Mouse (Mus musculus): Measurements from ENCODE around the gene Rps27a. TPM values are rescaled to one million over a fixed set of nuclear protein-coding genes. Genes with fewer than 3 reads are reported as not detected.
A peak's percentile ranks its signal among the peaks of the same experiment; 100 is the strongest.
"Not testable (repeated sequence)": the region's sequence is repeated elsewhere in the genome, so short reads cannot be mapped to it uniquely, and the experiment has no call there.

The Rps27a gene
- polyA plus RNA-seq, 1 experiment from 2014 or later: 951 TPM

- peak overlapping the region; percentile 72 for H3K4me2 ChIP-seq (replicated peaks; ENCODE audit: low read depth, low read length)
- H3K4me3 ChIP-seq (ENCODE audit: low read length): peak overlapping the region; percentile 88
- H3K4me1 ChIP-seq (ENCODE audit: insufficient read depth, low read length): peaks cover 15% of the 10 kb centered on the region
- peaks cover 26% of the 10 kb centered on the region for H3K36me3 ChIP-seq (ENCODE audit: insufficient read depth, low read length)
- peak overlapping the region; percentile 94 for H3K9ac ChIP-seq (replicated peaks; ENCODE audit: low read length)
- 25% methylated on average over 23 of the region's 23 CpGs for WGBS
- no peaks in the 10 kb centered on the region for H3K9me3 ChIP-seq (ENCODE audit: low read length)
- peak overlapping the region; percentile 84; the same call in 1 of the 2 replicates for H3K27ac ChIP-seq (ENCODE audit: low read length)
- H3K27me3 ChIP-seq (ENCODE audit: insufficient read depth, low read length): no peaks in the 10 kb centered on the region
- no peak for ATAC-seq (ENCODE audit: low FRiP score, low TSS enrichment)
Measured at GRCm38 (mm10) chr11:29548504-29549424, 855 bp upstream of the Rps27a start.

GRCm38 (mm10) chr11:29547249-29547751, 609 bp downstream of the Rps27a start:
- Histone ChIP-seq H3K9me3 (ENCODE audit: low read length) (no peaks in the 10 kb centered on the region), H3K27me3 (ENCODE audit: insufficient read depth, low read length) (no peaks in the 10 kb centered on the region), H3K9ac (replicated peaks; ENCODE audit: low read length) (peak overlapping the region; percentile 94), H3K36me3 (ENCODE audit: insufficient read depth, low read length) (peaks cover 30% of the 10 kb centered on the region), H3K27ac (ENCODE audit: low read length) (peak overlapping the region; percentile 84), H3K4me1 (ENCODE audit: insufficient read depth, low read length) (peaks cover 15% of the 10 kb centered on the region), H3K4me3 (ENCODE audit: low read length) (peak overlapping the region; percentile 88), H3K4me2 (replicated peaks; ENCODE audit: low read depth, low read length) (peak overlapping the region; percentile 56)
- ATAC-seq (ENCODE audit: low FRiP score, low TSS enrichment): peak; percentile 18
- under 1% methylated on average over 27 of the region's 27 CpGs for WGBS

- H3K36me3 ChIP-seq (ENCODE audit: insufficient read depth, low read length): peaks cover 33% of the 10 kb centered on the region
- H3K4me1 ChIP-seq (ENCODE audit: insufficient read depth, low read length): peaks cover 15% of the 10 kb centered on the region
- H3K4me2 ChIP-seq (replicated peaks; ENCODE audit: low read depth, low read length): peak overlapping the region; percentile 56
- WGBS: 13% methylated on average over 2 of the region's 2 CpGs
- H3K27ac ChIP-seq (ENCODE audit: low read length): peak overlapping the region; percentile 84
- H3K4me3 ChIP-seq (ENCODE audit: low read length): peak overlapping the region; percentile 88
- no peaks in the 10 kb centered on the region for H3K27me3 ChIP-seq (ENCODE audit: insufficient read depth, low read length)
- H3K9ac ChIP-seq (replicated peaks; ENCODE audit: low read length): peak overlapping the region; percentile 94
- no peak for ATAC-seq (ENCODE audit: low FRiP score, low TSS enrichment)
- no peaks in the 10 kb centered on the region for H3K9me3 ChIP-seq (ENCODE audit: low read length)
Measured at GRCm38 (mm10) chr11:29546762-29547161, 1.1 kb downstream of the Rps27a start.

GRCm38 (mm10) chr11:29546297-29546696, 1.6 kb downstream of the Rps27a start:
- Histone ChIP-seq H3K4me2 (replicated peaks; ENCODE audit: low read depth, low read length) (peak overlapping the region; percentile 56), H3K4me3 (ENCODE audit: low read length) (peak overlapping the region; percentile 88), H3K9ac (replicated peaks; ENCODE audit: low read length) (peak overlapping the region; percentile 94), H3K36me3 (ENCODE audit: insufficient read depth, low read length) (peaks cover 35% of the 10 kb centered on the region), H3K27ac (ENCODE audit: low read length) (peak overlapping the region; percentile 84; the same call in 1 of the 2 replicates), H3K4me1 (ENCODE audit: insufficient read depth, low read length) (peaks cover 15% of the 10 kb centered on the region)
- not testable (repeated sequence) for ATAC-seq (ENCODE audit: low FRiP score, low TSS enrichment); H3K27me3 ChIP-seq (ENCODE audit: insufficient read depth, low read length); H3K9me3 ChIP-seq (ENCODE audit: low read length)
- WGBS: 98% methylated on average over 2 of the region's 2 CpGs

- not testable (repeated sequence) for H3K27me3 ChIP-seq (ENCODE audit: insufficient read depth, low read length); H3K9me3 ChIP-seq (ENCODE audit: low read length); H3K4me2 ChIP-seq (replicated peaks; ENCODE audit: low read depth, low read length); H3K27ac ChIP-seq (ENCODE audit: low read length); ATAC-seq (ENCODE audit: low FRiP score, low TSS enrichment); H3K9ac ChIP-seq (replicated peaks; ENCODE audit: low read length); H3K4me3 ChIP-seq (ENCODE audit: low read length)
- H3K36me3 ChIP-seq (ENCODE audit: insufficient read depth, low read length): peaks cover 35% of the 10 kb centered on the region
- 83% methylated on average over 4 of the region's 4 CpGs for WGBS
- peaks cover 15% of the 10 kb centered on the region for H3K4me1 ChIP-seq (ENCODE audit: insufficient read depth, low read length)
Measured at GRCm38 (mm10) chr11:29545150-29545752, 2.7 kb downstream of the Rps27a start.

- H3K36me3 ChIP-seq (ENCODE audit: insufficient read depth, low read length): peaks cover 37% of the 10 kb centered on the region
- no peaks in the 10 kb centered on the region for H3K27me3 ChIP-seq (ENCODE audit: insufficient read depth, low read length)
- H3K9me3 ChIP-seq (ENCODE audit: low read length): no peaks in the 10 kb centered on the region
- no peak overlapping the region for H3K4me2 ChIP-seq (replicated peaks; ENCODE audit: low read depth, low read length)
- WGBS: 86% methylated on average over 3 of the region's 3 CpGs
- H3K4me3 ChIP-seq (ENCODE audit: low read length): no peak overlapping the region
- no peak for ATAC-seq (ENCODE audit: low FRiP score, low TSS enrichment)
- H3K9ac ChIP-seq (replicated peaks; ENCODE audit: low read length): no peak overlapping the region
- H3K4me1 ChIP-seq (ENCODE audit: insufficient read depth, low read length): peaks cover 15% of the 10 kb centered on the region
- no peak overlapping the region for H3K27ac ChIP-seq (ENCODE audit: low read length)
Measured at GRCm38 (mm10) chr11:29544225-29544945, 3.5 kb downstream of the Rps27a start.

GRCm38 (mm10) chr11:29538201-29538600, 9.7 kb downstream of the Rps27a start:
- no peak overlapping the region for H3K27ac ChIP-seq (ENCODE audit: low read length)
- H3K4me2 ChIP-seq (replicated peaks; ENCODE audit: low read depth, low read length): no peak overlapping the region
- H3K27me3 ChIP-seq (ENCODE audit: insufficient read depth, low read length): no peaks in the 10 kb centered on the region
- ATAC-seq (ENCODE audit: low FRiP score, low TSS enrichment): no peak
- H3K4me3 ChIP-seq (ENCODE audit: low read length): no peak overlapping the region
- no peaks in the 10 kb centered on the region for H3K4me1 ChIP-seq (ENCODE audit: insufficient read depth, low read length)
- H3K9me3 ChIP-seq (ENCODE audit: low read length): no peaks in the 10 kb centered on the region
- peaks cover 39% of the 10 kb centered on the region for H3K36me3 ChIP-seq (ENCODE audit: insufficient read depth, low read length)
- H3K9ac ChIP-seq (replicated peaks; ENCODE audit: low read length): no peak overlapping the region
- 97% methylated on average over 1 of the region's 1 CpGs for WGBS

GRCm38 (mm10) chr11:29525988-29526794, 21.7 kb downstream of the Rps27a start, which contains the start of gene Mtif2:
Mtif2 (plus strand) TSS chr11:29526408.
- Histone ChIP-seq H3K9ac (replicated peaks; ENCODE audit: low read length) (peak within 1 kb of the TSS; percentile 89), H3K9me3 (ENCODE audit: low read length) (no peaks in the 10 kb centered on the region), H3K4me2 (replicated peaks; ENCODE audit: low read depth, low read length) (peak within 1 kb of the TSS; percentile 69), H3K4me1 (ENCODE audit: insufficient read depth, low read length) (peaks cover 9% of the 10 kb centered on the region; the same call in 1 of the 2 replicates), H3K27ac (ENCODE audit: low read length) (peak within 1 kb of the TSS; percentile 87), H3K27me3 (ENCODE audit: insufficient read depth, low read length) (peaks cover 3% of the 10 kb centered on the region; the same call in 1 of the 2 replicates), H3K4me3 (ENCODE audit: low read length) (peak within 1 kb of the TSS; percentile 64), H3K36me3 (ENCODE audit: insufficient read depth, low read length) (peaks cover 5% of the 10 kb centered on the region; the same call in 1 of the 2 replicates)
- WGBS: 2% methylated on average over 47 of the region's 47 CpGs
- peak; percentile 97 for ATAC-seq (ENCODE audit: low FRiP score, low TSS enrichment)

All from kidney, embryonic 16.5 days (tissue).